Mouse (Mus musculus) thymus, postnatal 0 days (tissue): ENCODE data around the gene Rara. TPM values are rescaled to one million over a fixed set of nuclear protein-coding genes. Genes with fewer than 3 reads are reported as not detected.
A peak's percentile ranks its signal among the peaks of the same experiment; 100 is the strongest.
"Not testable (repeated sequence)": the region's sequence is repeated elsewhere in the genome, so short reads cannot be mapped to it uniquely, and the experiment has no call there.

Experiments used
- DNase-seq: peaks from one replicate; pipeline ENCODE4 v3.0.0-alpha.2; 2015; ENCODE audit warnings: low spot score
- polyA plus RNA-seq: library from polyadenylated mRNA; unstranded; fragments of >200 nt; fragmentation: Nextera tagmentation; extraction: Ambion mirVana; gene quantifications from 2 replicates; pipeline ENCODE4 v1.2.1, GENCODE M21; 2015

Gene Rara
- polyA plus RNA-seq: 40.4 and 41.0 TPM in 2 replicates

GRCm38 (mm10) chr11:98927438-98928076 is at the start of gene Rara:
Gene Rara (plus strand): TSS chr11:98927818.
- peak; percentile 35 for DNase-seq

GRCm38 (mm10) chr11:98887703-98888102 is 39.9 kb upstream of the Rara start:
- DNase-seq: no peak

GRCm38 (mm10) chr11:98889077-98889476 is 38.5 kb upstream of the Rara start:
- no peak for DNase-seq

- no peak for DNase-seq
These were observed 37.6 kb upstream of the Rara start for GRCm38 (mm10) chr11:98889977-98890376.

GRCm38 (mm10) chr11:98892426-98892825 is 35.2 kb upstream of the Rara start:
- DNase-seq: no peak

- peak; percentile 39 for DNase-seq
These were observed 27.0 kb upstream of the Rara start for GRCm38 (mm10) chr11:98900529-98901125.

GRCm38 (mm10) chr11:98902621-98903245 is 24.9 kb upstream of the Rara start:
- no peak for DNase-seq

- DNase-seq: no peak
These were observed 23.0 kb upstream of the Rara start for GRCm38 (mm10) chr11:98904577-98904976.

GRCm38 (mm10) chr11:98905033-98905432 is 22.6 kb upstream of the Rara start:
- no peak for DNase-seq

- DNase-seq: no peak
These were observed 22.0 kb upstream of the Rara start for GRCm38 (mm10) chr11:98905583-98905982.

GRCm38 (mm10) chr11:98907063-98907436 is 20.6 kb upstream of the Rara start:
- DNase-seq: no peak

- DNase-seq: peak; percentile 97
These were observed 20.0 kb upstream of the Rara start, which contains the start of gene Cdc6 for GRCm38 (mm10) chr11:98907437-98908173. Gene Cdc6 (plus strand): TSS chr11:98907801.

GRCm38 (mm10) chr11:98909654-98910053 is 18.0 kb upstream of the Rara start:
- DNase-seq: peak; percentile 82

GRCm38 (mm10) chr11:98910415-98910814 is 17.2 kb upstream of the Rara start:
- DNase-seq: no peak

GRCm38 (mm10) chr11:98911498-98911897 is 16.1 kb upstream of the Rara start:
- DNase-seq: no peak

GRCm38 (mm10) chr11:98914196-98914595 is 13.4 kb upstream of the Rara start:
- DNase-seq: no peak

- DNase-seq: peak; percentile 57
These were observed 11.2 kb upstream of the Rara start for GRCm38 (mm10) chr11:98916376-98916775.

GRCm38 (mm10) chr11:98917428-98918005 is 10.1 kb upstream of the Rara start:
- DNase-seq: no peak

GRCm38 (mm10) chr11:98918231-98918630 is 9.4 kb upstream of the Rara start:
- DNase-seq: peak; percentile 62

GRCm38 (mm10) chr11:98919009-98919408 is 8.6 kb upstream of the Rara start:
- no peak for DNase-seq

- DNase-seq: not testable (repeated sequence)
These were observed 5.8 kb upstream of the Rara start for GRCm38 (mm10) chr11:98921813-98922212.

- peak; percentile 66 for DNase-seq
These were observed 5.3 kb upstream of the Rara start for GRCm38 (mm10) chr11:98922307-98922706.
